Mouse (Mus musculus): Measurements from ENCODE around the gene Gclc. TPM values are rescaled to one million over a fixed set of nuclear protein-coding genes. Genes with fewer than 3 reads are reported as not detected.
"Not testable (repeated sequence)": the region's sequence is repeated elsewhere in the genome, so short reads cannot be mapped to it uniquely, and the experiment has no call there.

The Gclc gene
- total RNA-seq, 4 experiments from 2014 or later: 34.1 to 53.4 (median 41.2) TPM

DNA sequence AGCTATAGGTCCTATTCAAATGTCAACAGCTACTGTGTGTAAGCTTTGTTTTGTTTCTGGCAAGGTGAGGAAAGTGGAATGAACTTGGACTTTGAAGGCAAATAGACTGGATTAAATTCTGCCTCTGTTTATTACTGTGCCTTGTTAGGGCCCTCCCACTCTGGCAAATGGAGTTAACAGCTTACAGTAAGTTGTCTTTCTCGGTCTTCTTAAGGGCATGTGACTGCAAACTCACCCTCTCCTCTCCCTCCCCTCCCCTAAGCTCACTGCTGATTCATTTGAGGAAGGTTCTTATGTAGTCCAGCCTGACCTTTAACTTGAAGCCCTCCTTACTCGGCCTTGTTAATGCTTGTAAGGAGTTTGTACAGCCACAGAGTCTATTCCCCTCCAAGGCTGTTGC is 8.0 kb upstream of the Gclc start:
- no peak for DNase-seq

DNA sequence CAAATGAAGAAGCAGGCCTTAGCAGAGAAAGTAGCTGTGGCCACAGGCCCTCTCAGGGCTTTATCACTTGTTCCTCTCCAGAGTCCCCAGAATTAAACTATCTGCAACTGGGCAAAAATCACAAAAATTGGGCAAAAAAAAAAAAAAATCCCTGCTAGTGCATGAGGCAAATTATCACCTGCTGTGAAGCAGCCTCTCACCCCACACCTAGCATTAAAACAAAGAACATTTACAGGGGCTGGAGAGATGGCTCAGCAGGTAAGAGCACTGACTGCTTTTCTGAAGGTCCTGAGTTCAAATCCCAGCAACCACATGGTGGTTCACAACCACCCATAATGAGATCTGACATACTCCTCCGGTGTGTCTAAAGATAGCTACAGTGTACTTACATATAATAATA is 6.0 kb upstream of the Gclc start:
- DNase-seq: not testable (repeated sequence)

DNA sequence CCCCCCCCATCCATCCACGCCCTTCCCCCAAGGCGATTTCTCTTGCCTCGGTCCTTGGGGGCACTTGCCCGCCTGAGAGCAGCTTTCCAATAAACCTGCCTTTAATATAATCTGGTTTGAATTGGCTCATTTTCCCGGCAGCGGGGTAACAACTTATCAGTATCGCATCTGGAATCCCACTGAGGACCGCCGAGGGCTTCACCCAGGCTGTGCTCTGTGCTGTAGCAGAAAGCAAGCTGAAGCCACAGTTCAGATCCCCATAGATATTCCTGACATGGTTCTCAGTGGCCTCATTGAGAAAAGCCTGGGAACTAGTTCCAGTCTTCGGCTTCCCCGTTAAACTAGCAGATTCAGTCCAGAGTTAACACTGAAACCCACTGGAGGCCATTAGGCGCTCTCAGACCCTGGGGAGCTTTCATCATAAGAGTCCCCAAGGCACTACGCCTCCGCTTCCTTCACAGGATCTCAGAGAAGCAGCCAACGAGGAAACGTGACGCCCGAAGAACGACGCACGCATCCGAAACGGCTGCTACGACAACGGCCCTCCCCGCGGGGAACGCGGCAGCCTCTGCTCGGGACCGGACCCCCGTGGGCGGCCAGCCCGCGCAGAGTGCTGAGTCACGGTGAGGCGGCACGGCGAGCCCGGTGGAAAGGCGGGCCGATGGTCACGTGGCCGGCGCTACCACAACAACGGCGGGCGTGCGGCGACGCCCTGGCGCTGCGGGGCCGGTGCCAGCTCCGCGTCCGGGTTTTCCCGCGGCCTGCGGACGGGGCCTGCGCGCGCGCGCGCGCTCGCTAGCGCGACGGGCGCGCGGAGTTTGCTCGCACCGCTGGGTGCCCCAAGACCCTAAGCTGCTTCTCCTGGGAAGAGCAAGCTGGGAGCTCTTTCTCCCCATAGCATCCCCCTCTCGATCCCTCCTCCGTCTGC is 3.9 kb upstream of the Gclc start:
- peak; percentile 92 for DNase-seq

- DNase-seq: no peak
These were observed 3.2 kb upstream of the Gclc start for GRCm38 (mm10) chr9:77751091-77751521.

- peak; percentile 74 for DNase-seq
These were observed 530 bp downstream of the Gclc start for GRCm38 (mm10) chr9:77754728-77755402.

DNA sequence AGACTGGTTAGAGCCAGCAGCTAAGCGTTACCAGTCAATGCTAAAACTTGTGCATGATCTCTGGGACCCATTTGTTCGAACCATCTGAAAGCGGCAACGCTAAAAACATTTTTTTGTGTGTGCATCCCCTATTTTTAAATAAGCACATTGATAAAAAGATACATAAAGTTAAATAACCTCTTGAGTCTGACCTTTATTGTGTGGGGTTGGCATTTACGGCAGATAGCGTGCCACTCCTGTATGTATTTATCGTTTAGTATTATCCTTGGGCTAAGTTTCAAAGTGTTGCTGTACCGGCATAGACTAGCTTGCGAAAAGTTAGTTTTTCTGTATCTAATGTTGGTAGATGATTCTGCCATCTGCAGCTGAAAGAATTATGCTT is 1.1 kb downstream of the Gclc start:
- DNase-seq: no peak

GRCm38 (mm10) chr9:77756076-77756475 is 1.7 kb downstream of the Gclc start:
- no peak for DNase-seq

DNA sequence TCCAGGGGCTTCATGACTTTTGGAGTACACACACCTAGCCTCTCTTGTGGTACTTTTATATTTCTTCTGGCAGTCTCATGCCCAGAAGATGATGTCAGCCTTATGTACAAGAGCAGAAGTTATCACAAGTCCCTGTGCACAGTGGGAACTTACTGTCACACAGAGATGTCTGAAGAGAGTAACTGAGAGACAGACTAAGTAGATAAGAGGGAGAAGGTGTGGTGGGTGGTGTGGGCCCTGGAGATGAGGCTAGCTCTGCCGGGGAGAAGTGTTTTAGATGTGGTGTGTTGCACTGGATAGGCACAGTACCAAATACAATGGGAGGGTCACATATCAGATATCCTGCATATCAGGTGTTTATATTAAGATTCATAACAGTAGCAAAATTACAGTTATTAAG is 3.0 kb downstream of the Gclc start:
- no peak for DNase-seq

DNA sequence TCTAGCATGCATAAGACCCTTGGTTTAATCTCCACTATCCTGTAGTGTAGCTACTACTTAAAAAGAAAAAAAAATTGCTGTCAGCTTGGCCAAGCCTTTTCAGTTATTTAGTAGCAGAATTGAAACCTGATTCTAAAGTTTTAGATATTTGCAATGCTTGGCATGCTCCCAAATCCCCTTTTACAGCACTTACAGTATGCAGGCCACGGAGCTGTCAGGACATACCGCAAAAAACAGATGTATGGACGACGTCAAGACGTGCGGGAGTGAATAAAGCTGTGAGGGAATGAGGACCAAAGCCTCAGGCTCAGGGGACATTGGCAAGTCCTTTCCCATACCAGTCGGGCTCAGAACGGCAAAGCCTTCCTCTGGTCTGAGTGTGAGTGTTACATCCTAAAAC is 4.1 kb downstream of the Gclc start:
- DNase-seq: no peak

GRCm38 (mm10) chr9:77759111-77759510 is 4.8 kb downstream of the Gclc start:
- no peak for DNase-seq

- no peak for DNase-seq
These were observed 5.4 kb downstream of the Gclc start for GRCm38 (mm10) chr9:77759756-77760155.

- DNase-seq: no peak
These were observed 11.9 kb downstream of the Gclc start for GRCm38 (mm10) chr9:77766218-77766617.

DNA sequence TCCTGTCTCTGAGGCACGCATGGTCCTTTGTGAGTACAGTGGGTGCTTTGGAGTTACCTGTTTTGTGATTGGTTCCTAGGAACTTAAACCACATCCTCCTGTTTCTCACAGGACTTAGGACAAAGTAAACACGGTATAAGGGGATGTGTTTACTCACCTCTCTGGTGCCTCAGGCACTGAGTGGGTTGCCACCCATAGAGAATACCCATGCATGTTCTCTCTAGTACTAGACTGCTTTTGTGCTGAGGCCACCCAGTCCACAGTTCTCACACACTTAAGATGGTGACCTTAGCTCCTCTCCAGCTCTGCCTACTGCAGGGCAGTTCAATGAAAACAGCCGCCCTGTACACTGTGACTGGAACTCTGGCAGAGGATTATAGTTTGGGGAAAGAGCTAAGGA is 12.4 kb downstream of the Gclc start:
- DNase-seq: no peak

DNA sequence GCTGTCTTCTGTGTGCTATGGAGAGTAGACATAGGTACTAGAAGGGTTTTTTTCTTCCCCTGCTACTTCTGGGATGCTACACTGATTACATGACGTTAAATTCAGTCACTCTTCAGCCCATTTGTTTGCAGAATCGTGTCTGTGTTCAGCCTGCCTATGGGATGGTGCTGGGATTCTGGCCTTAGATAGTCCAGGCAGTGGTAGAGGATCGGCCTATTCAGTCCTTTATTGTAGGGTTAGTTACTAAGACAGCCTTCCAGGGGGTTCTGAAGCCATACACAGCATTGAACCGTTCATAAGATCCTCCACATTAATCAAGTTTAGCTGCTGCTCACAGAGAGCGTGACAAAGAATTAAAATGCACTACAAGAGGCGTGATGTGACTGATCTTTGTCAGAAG is 16.6 kb downstream of the Gclc start:
- no peak for DNase-seq

- no peak for DNase-seq
These were observed 17.0 kb downstream of the Gclc start for GRCm38 (mm10) chr9:77771330-77771729.

GRCm38 (mm10) chr9:77771765-77772383 is 17.5 kb downstream of the Gclc start:
- DNase-seq: no peak

DNA sequence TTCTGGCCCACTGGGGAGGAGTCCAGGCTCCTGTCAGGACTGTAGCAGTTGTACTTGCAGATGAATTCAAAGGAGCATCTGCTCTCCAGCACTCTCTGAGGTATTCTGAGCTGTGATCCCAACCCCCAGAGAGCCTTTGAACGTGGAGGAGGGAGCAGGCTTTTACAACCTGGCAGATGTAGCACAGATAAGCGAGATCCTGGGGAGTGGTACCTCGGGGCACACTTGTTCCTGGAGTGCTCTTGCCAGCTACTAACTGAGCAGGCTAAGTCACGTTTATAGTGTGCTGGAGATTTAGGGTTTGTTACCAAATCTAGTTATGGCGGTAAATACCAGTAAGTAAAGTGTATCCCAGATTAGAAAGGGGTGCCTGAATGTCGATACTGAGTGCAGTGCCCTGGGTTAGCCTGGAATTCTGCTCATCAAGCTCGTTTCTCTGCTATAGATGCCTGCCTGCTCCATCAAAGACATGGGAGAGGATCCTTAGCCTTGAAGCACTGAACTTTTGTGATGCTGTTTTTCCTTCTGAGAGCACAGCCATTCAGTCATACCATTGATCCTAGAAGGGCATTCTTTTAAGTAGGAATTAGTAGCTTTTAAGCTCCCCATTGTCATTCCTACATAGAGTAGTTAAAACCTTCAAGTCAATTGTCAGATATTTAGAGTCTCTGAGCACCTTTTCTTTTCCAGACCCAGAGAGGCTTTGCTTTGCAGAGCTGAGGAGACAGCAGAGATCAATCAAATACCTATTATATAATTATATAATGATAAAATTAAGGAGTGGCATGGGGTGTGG is 22.6 kb downstream of the Gclc start:
- DNase-seq: no peak

- no peak for DNase-seq
These were observed 23.3 kb downstream of the Gclc start for GRCm38 (mm10) chr9:77777622-77778021.

GRCm38 (mm10) chr9:77779711-77780110 is 25.4 kb downstream of the Gclc start:
- no peak for DNase-seq

DNA sequence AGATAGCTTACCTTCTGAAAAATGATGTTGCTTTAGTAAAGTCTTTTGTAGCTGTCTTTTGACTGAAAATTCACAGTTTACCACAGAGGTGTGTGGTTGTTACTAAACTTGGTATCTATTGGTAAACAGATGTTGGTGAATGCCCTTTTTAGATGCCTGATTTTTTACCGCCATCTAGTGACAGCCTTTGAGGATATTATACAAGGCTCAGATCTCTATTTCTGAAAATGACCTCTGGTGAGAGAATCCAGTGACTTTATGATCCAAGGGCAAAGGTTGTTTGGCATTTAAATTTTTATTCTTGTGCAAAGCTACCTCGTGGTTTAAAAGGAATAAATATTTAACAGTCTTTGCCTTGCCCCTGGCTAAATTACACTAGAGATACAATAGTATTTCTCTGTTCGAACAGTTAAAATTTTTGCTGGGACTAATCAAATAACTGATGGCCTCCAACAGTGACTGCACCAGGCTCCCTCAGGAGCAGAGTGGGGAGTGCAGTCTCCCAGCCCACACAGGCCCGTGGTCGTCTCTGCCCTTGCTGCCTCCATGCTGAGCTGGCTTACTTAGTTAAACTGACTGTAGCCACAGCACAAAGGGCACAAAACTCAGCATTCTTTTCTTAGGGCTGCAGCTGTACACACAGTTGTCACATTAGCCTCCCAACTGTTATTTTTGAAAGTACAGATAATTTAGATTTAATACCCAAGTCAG is 27.3 kb downstream of the Gclc start:
- no peak for DNase-seq

DNA sequence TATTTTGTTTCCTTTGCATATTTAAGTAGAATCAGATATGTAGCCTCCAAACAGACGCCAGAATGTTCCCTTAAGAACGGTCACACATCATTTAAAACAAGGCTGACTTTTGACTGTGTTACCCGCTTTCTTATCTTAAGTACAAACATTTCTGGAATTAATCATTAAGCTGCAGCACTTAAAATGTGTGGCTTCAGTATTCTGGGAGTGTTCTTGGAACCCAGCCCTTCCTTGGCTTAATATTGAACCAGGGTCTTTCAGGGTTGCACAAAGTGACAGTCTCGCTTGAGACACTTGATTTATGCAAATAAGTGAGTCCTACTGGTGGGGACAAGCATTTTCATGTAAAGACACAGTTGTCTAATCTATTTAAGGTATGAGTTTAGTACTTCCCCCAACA is 27.9 kb downstream of the Gclc start:
- no peak for DNase-seq

DNA sequence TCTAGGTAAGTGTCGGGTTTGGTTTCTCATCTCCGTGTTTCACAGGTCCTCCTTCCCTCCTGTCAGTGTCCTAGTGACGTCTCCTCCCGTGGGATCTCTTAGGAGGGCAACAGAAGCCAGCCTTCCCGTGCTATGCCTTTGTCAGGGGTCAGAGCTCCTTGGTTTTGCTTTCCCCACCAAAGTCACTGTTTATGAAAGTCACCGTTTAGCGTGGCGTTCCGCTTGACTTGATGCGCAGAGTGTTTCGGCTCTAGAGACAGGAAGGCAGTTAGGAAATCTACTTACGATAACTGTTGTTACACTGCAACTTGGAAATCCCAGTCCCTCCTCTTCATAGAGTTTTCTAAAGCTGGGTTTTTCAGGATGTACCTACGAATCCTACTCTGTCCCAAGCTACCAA is 28.7 kb downstream of the Gclc start:
- DNase-seq: no peak

All from adrenal gland, adult 8-10 months (tissue).